Mouse (Mus musculus) stomach, embryonic 15.5 days (tissue): Measurements from ENCODE around the gene Senp1. TPM values are rescaled to one million over a fixed set of nuclear protein-coding genes. Genes with fewer than 3 reads are reported as not detected.
A peak's percentile ranks its signal among the peaks of the same experiment; 100 is the strongest.

Experiments
- ATAC-seq: fragments of 200-750 bp; cut with Nextera tagmentation; 2 replicates; pipeline ENCODE4 v1.8.0; 2017; ENCODE audit warnings: low read depth, moderate number of reproducible peaks, moderate TSS enrichment; ENCODE audit not compliant: insufficient read depth, low FRiP score
- H3K27ac ChIP-seq: fragments of 300-500 bp; sonication (generic); 2 replicates; pipeline ENCODE4 v1.5.1; 2015; ENCODE audit warnings: mild to moderate bottlenecking, inconsistent platforms
- H3K27me3 ChIP-seq: fragments of 300-500 bp; sonication (generic); replicated peaks from 2 replicates; pipeline ENCODE4 v1.6.1; 2015; ENCODE audit warnings: inconsistent platforms
- H3K36me3 ChIP-seq: fragments of 300-500 bp; sonication (generic); 2 replicates; pipeline ENCODE4 v1.6.1; 2015; ENCODE audit warnings: inconsistent platforms
- H3K4me1 ChIP-seq: fragments of 300-500 bp; sonication (generic); 2 replicates; pipeline ENCODE4 v1.6.1; 2015; ENCODE audit warnings: inconsistent platforms
- H3K4me2 ChIP-seq: fragments of 300-500 bp; sonication (generic); 2 replicates; pipeline ENCODE4 v1.6.1; 2015; ENCODE audit warnings: mild to moderate bottlenecking, inconsistent platforms
- H3K4me3 ChIP-seq: fragments of 300-500 bp; sonication (generic); replicated peaks from 2 replicates; pipeline ENCODE4 v1.5.1; 2015; ENCODE audit warnings: inconsistent platforms
- H3K9ac ChIP-seq: fragments of 300-500 bp; sonication (generic); 2 replicates; pipeline ENCODE4 v1.6.1; 2015; ENCODE audit warnings: inconsistent platforms
- H3K9me3 ChIP-seq: fragments of 300-500 bp; sonication (generic); 2 replicates; pipeline ENCODE4 v1.6.1; 2016; ENCODE audit warnings: inconsistent platforms
- WGBS: fragments of 180-500 bp; shearing (Covaris S2); methylation state at CpG from one replicate; pipeline ENCODE4 v1.1.7; 2015; 5-methylcytosine and 5-hydroxymethylcytosine counted together
- polyA plus RNA-seq: library from polyadenylated mRNA; unstranded; fragments of >200 nt; fragmentation: Nextera tagmentation; extraction: Ambion mirVana; gene quantifications from 2 replicates; pipeline ENCODE4 v1.2.1, GENCODE M21; 2015

Senp1 gene
- polyA plus RNA-seq, 1 experiment from 2014 or later = 27.9 TPM

DNA sequence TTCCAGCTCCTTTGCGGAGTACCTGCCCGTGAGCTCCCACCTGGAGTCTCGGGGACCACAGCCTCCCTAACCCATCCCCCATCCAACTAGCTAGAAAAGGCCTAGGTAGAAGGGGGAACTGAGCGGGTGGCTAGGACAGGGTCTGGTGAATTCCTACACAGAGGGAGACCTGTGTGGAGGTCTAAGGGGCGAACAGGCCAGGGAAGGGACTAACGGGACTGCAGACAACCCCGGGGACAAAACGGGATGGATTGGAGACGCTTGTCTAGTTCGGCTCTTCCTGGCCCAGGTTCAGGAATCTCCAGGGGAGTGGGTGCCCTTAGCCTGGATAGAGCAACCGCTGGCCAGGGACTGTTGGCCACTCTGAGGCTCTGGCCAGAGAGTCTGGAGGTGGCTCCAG lies 88.4 kb downstream of the Senp1 start:
- Histone ChIP-seq H3K27ac (no peak overlapping the region), H3K9me3 (no peaks in the 10 kb centered on the region), H3K4me3 (peak overlapping the region; percentile 33), H3K27me3 (peaks cover 61% of the 10 kb centered on the region), H3K36me3 (no peaks in the 10 kb centered on the region), H3K4me2 (peak overlapping the region; percentile 67), H3K9ac (no peak overlapping the region), H3K4me1 (peaks cover 43% of the 10 kb centered on the region)
- no peak for ATAC-seq
- 21% methylated on average over 11 of the region's 11 CpGs for WGBS

DNA sequence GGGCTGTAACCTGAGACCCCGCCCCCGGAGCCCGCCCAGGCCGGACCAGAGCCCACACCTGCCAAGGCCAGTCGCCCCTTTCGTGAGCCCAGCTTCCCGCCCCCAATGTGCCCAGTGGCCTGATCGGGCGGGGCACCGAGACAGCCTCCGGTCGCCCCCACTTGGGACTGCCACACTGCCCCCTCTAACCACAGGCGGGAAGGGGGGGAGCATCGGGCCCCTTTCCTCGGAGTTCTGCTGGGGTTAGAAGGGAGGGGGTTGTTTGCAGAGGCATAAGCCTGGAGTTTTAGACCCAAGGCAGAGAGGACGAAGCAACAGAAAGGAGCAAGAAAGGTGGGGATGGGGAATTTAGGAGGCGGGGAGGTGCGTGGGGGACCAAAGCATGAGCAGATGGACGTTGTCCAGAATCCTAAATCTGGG lies 88.8 kb downstream of the Senp1 start:
- no peak overlapping the region for H3K27ac ChIP-seq
- no peaks in the 10 kb centered on the region for H3K36me3 ChIP-seq
- peak overlapping the region; percentile 67 for H3K4me2 ChIP-seq
- H3K27me3 ChIP-seq = peaks cover 66% of the 10 kb centered on the region
- no peak for ATAC-seq
- peaks cover 43% of the 10 kb centered on the region for H3K4me1 ChIP-seq
- 5% methylated on average over 19 of the region's 19 CpGs for WGBS
- H3K9me3 ChIP-seq = no peaks in the 10 kb centered on the region
- no peak overlapping the region for H3K9ac ChIP-seq
- peak overlapping the region; percentile 33 for H3K4me3 ChIP-seq

DNA sequence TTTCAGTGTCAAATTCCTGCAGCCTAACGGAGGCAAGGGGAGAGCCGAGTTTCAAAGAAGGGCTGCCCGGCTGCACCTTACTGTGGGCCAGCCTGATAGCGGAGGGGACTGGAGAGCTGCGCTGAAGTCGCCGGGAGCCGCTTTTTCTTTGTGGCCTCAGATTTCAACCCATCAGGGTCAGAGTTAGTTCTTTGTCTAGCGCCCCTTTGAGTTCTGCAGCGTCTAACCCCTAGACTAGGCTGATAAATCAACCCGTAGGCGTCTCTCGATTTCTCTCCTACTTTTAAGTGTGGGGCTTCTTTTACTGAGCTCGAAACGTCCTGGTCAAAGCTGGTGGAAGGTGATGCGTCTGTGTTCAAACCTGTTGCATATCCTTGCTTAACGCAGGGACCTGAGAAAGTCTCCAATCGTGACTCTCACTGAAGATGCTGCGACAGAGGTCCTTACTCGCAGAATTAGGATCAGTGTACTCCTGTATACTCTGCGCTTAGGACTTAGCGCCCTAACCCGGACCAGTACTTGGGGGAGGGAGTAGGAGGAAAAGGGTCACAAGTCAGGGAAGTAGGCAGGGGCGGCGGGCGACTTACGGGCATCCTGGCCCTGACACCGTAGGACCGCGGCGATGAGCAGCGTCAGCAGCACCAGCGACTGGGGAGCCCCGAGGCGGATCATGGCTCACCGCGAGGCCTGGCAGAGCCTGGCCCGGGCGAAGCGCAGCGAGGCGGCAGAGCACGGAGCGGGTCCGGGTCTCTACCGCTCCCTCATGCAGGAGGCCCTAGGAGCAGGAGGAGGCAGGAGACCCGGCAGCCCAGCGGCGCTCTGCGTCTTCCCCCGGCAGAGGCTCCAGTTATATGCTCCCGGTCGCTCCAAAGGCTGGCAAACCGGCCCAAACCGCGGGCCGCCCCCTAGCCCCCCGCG lies 89.5 kb downstream of the Senp1 start, which contains the start of gene Col2a1:
Gene Col2a1, minus strand, starts transcription at position 874 of the 918 bp plus-strand sequence.
- Histone ChIP-seq H3K9me3 (no peaks in the 10 kb centered on the region), H3K4me2 (peak within 1 kb of the TSS; percentile 67), H3K36me3 (no peaks in the 10 kb centered on the region), H3K27ac (no peak within 1 kb of the TSS), H3K9ac (no peak within 1 kb of the TSS), H3K4me1 (peaks cover 43% of the 10 kb centered on the region), H3K4me3 (peak within 1 kb of the TSS; percentile 33), H3K27me3 (peaks cover 72% of the 10 kb centered on the region)
- ATAC-seq = no peak
- 1% methylated on average over 58 of the region's 59 CpGs for WGBS

DNA sequence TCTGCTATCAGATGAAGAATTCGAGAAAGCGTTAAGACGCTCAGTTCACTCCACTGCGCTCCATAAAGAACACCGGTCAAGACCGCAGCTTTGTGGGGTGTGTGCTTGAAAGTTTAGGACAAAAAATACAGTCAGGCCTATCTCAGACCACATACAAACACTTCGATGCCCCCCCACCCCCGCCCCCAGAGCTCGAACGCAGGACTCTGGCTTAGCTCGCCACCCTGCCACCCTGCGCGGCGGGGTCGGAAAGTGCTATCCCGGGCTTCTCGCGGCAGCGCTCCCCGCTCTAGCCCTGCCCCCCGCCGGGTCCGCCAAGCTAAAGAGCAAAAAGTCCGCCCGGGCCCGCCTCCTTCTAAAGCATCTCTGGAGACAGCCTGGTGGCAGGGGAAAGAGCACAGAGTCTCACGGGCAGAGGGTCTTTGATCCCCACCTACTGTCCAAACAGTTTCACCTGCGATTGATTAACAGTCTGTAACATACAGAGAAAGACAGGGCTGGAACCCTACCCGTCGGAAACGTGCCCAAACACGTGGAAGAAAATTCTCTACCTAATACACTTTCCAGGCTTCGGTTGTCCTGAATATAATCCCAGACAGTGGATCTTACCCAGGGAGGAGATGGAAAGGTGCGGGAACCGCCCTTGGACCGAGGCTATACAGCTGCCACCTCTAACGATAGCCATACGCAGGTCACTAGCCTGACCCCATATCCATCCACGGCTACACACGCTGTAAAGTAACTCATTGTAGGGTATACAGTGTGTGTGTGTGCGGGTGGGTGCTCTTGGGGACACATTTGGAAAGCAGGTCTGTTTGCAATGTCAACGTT lies 90.3 kb downstream of the Senp1 start:
- Histone ChIP-seq H3K4me1 (peaks cover 43% of the 10 kb centered on the region), H3K9me3 (no peaks in the 10 kb centered on the region), H3K27me3 (peaks cover 80% of the 10 kb centered on the region), H3K9ac (no peak overlapping the region), H3K36me3 (no peaks in the 10 kb centered on the region), H3K4me2 (peak overlapping the region; percentile 67), H3K4me3 (peak overlapping the region; percentile 33), H3K27ac (no peak overlapping the region)
- 2% methylated on average over 42 of the region's 42 CpGs for WGBS
- ATAC-seq = no peak

DNA sequence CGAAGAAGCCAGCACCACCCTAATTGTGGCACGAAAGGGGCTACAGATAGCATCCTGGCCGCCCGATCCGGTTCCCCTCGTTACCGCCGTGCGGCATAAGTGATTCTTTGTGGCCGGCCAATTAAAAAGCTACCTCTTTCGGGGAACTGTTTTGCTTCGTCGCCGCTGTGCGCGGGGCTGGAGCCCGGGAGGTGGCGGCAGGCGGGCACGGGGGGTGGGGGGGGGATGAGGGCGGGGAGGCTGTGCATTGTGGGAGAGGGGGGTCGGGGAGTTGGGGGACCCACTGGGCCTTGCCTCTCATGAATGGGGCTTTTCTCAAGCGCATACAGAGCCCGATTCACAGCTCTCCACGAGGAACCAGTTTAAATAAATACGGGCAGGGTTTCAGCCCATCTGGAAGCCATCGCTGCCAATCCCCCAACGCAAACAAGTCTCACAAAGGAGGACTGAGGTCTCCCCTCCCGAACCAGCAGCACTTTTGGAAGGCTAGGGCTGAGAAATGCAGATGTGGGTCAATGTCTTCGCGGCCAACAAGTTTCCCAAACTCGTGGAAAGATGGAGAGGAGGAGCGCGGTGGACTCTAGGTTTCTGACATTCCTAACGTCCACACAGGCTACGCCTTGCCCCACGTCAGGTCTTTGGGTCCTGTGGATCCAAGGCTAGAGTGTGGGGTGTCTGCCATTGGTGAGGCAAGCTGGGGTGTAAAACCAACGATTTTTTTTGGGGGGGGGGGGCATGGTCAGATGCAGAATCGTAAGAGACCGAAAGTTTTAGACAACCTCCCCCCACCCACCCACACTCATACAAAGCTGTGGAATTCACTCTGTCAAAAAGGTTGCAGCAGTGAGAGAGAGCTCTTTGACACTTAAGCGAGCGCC lies 91.2 kb downstream of the Senp1 start:
- WGBS = 1% methylated on average over 42 of the region's 42 CpGs
- Histone ChIP-seq H3K4me1 (peaks cover 43% of the 10 kb centered on the region), H3K9ac (no peak overlapping the region)

DNA sequence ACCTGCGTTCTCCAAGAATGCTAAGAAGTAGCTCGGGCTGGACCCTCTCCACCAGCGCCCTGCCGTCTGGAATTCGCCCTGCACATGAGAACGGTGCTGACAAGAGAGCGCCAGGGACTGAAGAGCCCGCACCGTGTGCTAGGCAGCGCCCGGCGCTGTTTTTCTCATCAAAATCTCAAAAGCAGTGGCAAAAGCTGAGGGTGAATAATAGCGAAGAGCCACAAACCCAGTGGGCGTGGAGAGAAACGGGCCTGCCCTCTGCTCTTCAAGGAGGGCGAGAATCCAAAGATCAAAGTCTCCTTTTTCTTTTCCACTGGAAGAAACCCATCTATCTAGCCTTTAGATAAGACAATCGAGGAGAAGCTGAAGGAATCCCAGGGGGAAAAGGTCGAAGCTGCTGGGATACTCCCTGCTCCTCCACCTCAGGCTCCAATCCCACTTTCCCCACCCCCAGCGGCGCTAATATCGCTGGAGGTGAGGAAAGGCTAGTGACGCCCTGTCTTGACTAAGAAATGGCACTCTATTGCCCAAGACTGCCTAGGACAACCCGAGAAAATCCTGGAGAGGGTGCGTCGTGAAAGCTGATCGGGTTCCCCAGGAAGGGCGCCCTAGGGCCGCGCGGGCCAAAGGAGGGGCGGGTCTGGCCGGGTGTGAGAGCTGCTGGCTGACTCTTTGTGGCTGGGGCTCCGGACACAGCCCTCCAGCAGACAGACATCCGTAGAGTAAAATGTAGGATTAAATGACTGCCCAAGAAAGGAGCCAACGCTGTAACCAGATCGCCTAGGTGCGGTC lies 92.0 kb downstream of the Senp1 start:
- Histone ChIP-seq H3K9me3 (no peaks in the 10 kb centered on the region), H3K4me1 (peaks cover 43% of the 10 kb centered on the region), H3K36me3 (no peaks in the 10 kb centered on the region), H3K4me3 (peak overlapping the region; percentile 33), H3K4me2 (peak overlapping the region; percentile 67), H3K27ac (no peak overlapping the region), H3K9ac (no peak overlapping the region), H3K27me3 (peaks cover 81% of the 10 kb centered on the region)
- ATAC-seq = no peak
- WGBS = 1% methylated on average over 37 of the region's 37 CpGs

More for the DNA sequence above, 91.2 kb downstream of the Senp1 start:
- Histone ChIP-seq H3K27ac (no peak overlapping the region), H3K4me2 (peak overlapping the region; percentile 67), H3K4me3 (peak overlapping the region; percentile 33), H3K36me3 (no peaks in the 10 kb centered on the region), H3K9me3 (no peaks in the 10 kb centered on the region), H3K27me3 (peaks cover 88% of the 10 kb centered on the region)
- ATAC-seq = no peak

GRCm38 (mm10) chr15:97999991-98000390 lies 93.6 kb downstream of the Senp1 start:
- H3K27ac ChIP-seq = no peak overlapping the region
- no peaks in the 10 kb centered on the region for H3K9me3 ChIP-seq
- H3K4me3 ChIP-seq = no peak overlapping the region
- H3K4me1 ChIP-seq = peaks cover 41% of the 10 kb centered on the region
- no peak overlapping the region for H3K9ac ChIP-seq
- no peak for ATAC-seq
- peaks cover 74% of the 10 kb centered on the region for H3K27me3 ChIP-seq
- 26% methylated on average over 7 of the region's 7 CpGs for WGBS
- no peak overlapping the region for H3K4me2 ChIP-seq
- no peaks in the 10 kb centered on the region for H3K36me3 ChIP-seq

GRCm38 (mm10) chr15:97999546-97999945 lies 94.0 kb downstream of the Senp1 start:
- Histone ChIP-seq H3K9ac (no peak overlapping the region), H3K9me3 (no peaks in the 10 kb centered on the region), H3K27me3 (peaks cover 70% of the 10 kb centered on the region), H3K4me3 (no peak overlapping the region), H3K4me2 (no peak overlapping the region), H3K36me3 (no peaks in the 10 kb centered on the region), H3K27ac (no peak overlapping the region), H3K4me1 (peaks cover 37% of the 10 kb centered on the region)
- whole genome bisulfite sequencing = 31% methylated on average over 13 of the region's 13 CpGs
- ATAC-seq = no peak

DNA sequence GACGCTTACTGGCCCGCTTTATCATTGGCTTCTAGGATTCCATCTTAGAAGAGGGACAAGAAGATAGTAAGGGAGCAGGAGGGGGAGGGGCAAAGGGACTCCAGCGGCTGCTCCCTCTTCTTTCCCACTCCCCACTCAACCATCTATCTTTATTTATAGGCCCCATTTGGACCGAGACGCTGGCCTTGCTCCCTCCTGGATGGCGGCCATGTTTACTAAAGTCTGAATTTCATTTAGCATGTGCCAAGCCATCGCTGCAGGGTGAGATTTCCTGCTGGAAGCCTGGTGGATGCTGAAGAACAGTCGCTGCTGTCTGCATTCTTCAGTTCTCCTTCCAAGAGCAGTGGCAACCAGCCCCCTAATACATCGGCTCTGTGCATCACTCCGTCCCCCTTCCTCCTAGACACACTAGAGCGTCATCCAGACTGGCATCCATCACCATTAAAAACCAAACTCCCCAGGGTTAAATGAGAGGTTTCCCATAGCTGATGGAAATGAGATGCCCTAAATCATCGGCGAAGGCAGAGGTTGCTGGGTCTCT lies 96.8 kb downstream of the Senp1 start:
- Histone ChIP-seq H3K4me3 (no peak overlapping the region), H3K4me1 (peaks cover 23% of the 10 kb centered on the region), H3K36me3 (no peaks in the 10 kb centered on the region), H3K27ac (no peak overlapping the region), H3K9me3 (no peaks in the 10 kb centered on the region), H3K27me3 (peaks cover 42% of the 10 kb centered on the region), H3K9ac (no peak overlapping the region), H3K4me2 (no peak overlapping the region)
- no peak for ATAC-seq
- 54% methylated on average over 13 of the region's 13 CpGs for WGBS

DNA sequence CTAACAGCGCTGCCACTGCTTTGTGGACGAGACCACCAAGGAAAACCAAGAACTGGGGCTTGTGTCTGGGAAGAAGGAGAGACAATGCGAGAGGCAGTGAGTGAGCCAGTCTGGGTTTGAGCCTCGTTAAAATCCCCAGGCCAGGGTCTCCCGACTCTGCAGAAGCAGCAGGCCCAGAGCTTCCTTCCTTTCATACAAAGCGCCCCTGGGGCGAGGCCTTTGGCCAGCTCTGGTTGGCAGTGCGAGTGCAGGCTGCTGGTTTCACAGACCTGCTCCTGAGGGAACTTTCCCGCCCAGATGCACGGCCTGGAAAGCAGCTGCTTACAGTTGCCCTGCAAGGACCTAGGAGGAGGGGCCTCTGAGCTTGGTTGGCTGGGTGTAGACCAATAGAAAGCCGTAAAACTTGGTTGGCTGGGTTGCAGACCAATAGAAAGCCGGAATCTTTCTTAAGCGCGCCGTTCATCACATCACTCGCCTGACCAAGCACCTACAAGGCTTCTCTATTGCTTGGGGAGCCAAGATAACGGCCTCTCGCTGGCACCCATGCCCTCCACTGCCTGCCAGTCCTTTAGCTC lies 100.7 kb downstream of the Senp1 start:
- peaks cover 6% of the 10 kb centered on the region; the same call in 1 of the 2 replicates for H3K27me3 ChIP-seq
- H3K9me3 ChIP-seq = no peaks in the 10 kb centered on the region
- no peak overlapping the region for H3K9ac ChIP-seq
- peak overlapping the region; percentile 32; the same call in 1 of the 2 replicates for H3K4me3 ChIP-seq
- ATAC-seq = peak; percentile 95
- H3K36me3 ChIP-seq = no peaks in the 10 kb centered on the region
- 6% methylated on average over 18 of the region's 18 CpGs for WGBS
- H3K4me1 ChIP-seq = peaks cover 19% of the 10 kb centered on the region
- H3K4me2 ChIP-seq = peak overlapping the region; percentile 55
- peak overlapping the region; percentile 46; the same call in 1 of the 2 replicates for H3K27ac ChIP-seq
